Mouse (Mus musculus) hindbrain, embryonic 14.5 days (tissue): ENCODE measurements around the gene Apbb2. TPM values are rescaled to one million over a fixed set of nuclear protein-coding genes. Genes with fewer than 3 reads are reported as not detected.

Experiments used
- ATAC-seq: fragments of 200-750 bp; cut with Nextera tagmentation; 2 replicates; pipeline ENCODE4 v1.8.0; 2017; ENCODE audit warnings: moderate number of reproducible peaks, mild to moderate bottlenecking, moderate TSS enrichment, moderate library complexity; ENCODE audit not compliant: low FRiP score
- DNase-seq: peaks from one replicate; pipeline ENCODE4 v3.0.0-alpha.2; 2015; ENCODE audit warnings: low spot score
- H3K27ac ChIP-seq: fragments of 300-500 bp; sonication (generic); 2 replicates; pipeline ENCODE4 v1.5.1; 2014; ENCODE audit warnings: mild to moderate bottlenecking, moderate library complexity
- H3K27me3 ChIP-seq: fragments of 300-500 bp; sonication (generic); 2 replicates; pipeline ENCODE4 v1.6.1; 2014; ENCODE audit warnings: mild to moderate bottlenecking, low read length, mixed read lengths; ENCODE audit not compliant: control insufficient read depth, insufficient read depth
- H3K36me3 ChIP-seq: fragments of 300-500 bp; sonication (generic); replicated peaks from 2 replicates; pipeline ENCODE4 v1.6.1; 2014; ENCODE audit not compliant: control insufficient read depth, insufficient read depth
- H3K4me1 ChIP-seq: fragments of 300-500 bp; sonication (generic); replicated peaks from 2 replicates; pipeline ENCODE4 v1.6.1; 2014; ENCODE audit warnings: antibody characterized with exemption, low read length, mixed read lengths; ENCODE audit not compliant: control insufficient read depth, insufficient read depth
- H3K4me2 ChIP-seq: fragments of 300-500 bp; sonication (generic); replicated peaks from 2 replicates; pipeline ENCODE4 v1.6.1; 2014; ENCODE audit warnings: mild to moderate bottlenecking, moderate library complexity
- H3K4me3 ChIP-seq: fragments of 300-500 bp; sonication (generic); replicated peaks from 2 replicates; pipeline ENCODE4 v1.5.1; 2014; ENCODE audit warnings: mild to moderate bottlenecking, low read length
- H3K9ac ChIP-seq: fragments of 300-500 bp; sonication (generic); 2 replicates; pipeline ENCODE4 v1.6.1; 2014
- H3K9me3 ChIP-seq: fragments of 300-500 bp; sonication (generic); 2 replicates; pipeline ENCODE4 v1.6.1; 2016; ENCODE audit warnings: low read length; ENCODE audit not compliant: control insufficient read depth
- WGBS: fragments of 180-500 bp; shearing (Covaris S2); extraction: QIAGEN DNeasy Blood & Tissue Kit; methylation state at CpG from one replicate; pipeline ENCODE4 v1.1.7; 2014; 5-methylcytosine and 5-hydroxymethylcytosine counted together
- polyA plus RNA-seq: library from polyadenylated mRNA; unstranded; fragments of >200 nt; fragmentation: Nextera tagmentation; extraction: Ambion mirVana; gene quantifications from 2 replicates; pipeline ENCODE4 v1.2.1, GENCODE M21; 2014

Gene Apbb2
- polyA plus RNA-seq, 1 experiment from 2014 or later = 113 TPM

DNA sequence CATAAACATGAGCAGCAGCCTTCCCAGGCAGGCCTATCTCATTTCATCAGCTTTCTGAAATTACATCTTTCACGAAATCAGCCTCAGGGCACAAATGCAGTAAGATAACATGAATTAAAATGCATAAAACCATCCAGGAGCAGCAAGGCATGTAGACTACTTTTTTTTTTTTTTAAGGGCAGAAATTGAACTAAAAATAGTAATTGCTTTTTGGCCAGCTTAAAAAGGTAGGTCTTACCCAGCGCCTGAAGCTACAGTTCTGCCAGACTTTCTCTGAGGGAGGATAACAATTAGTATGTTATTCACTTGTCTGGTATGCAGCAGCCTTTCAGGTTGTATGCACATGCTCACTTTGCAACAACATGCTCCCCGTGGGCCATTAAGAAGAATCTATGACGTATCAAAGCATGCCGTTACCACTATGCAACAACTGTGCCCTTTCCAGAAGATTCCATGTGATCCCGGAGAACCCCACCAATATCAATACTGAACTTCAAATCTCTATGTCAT is 32.3 kb downstream of the Apbb2 start:
- Histone ChIP-seq H3K27ac (peak overlapping the region; percentile 12; the same call in 1 of the 2 replicates), H3K4me3 (no peak overlapping the region), H3K36me3 (no peaks in the 10 kb centered on the region), H3K27me3 (no peaks in the 10 kb centered on the region), H3K9ac (no peak overlapping the region), H3K4me2 (no peak overlapping the region), H3K4me1 (0 out of 2 replicates have a peak, but pooled peaks cover 3% of the 10 kb centered on the region), H3K9me3 (no peaks in the 10 kb centered on the region)
- no peak for ATAC-seq
- DNase-seq = no peak
- WGBS = 68% methylated on average over 6 of the region's 6 CpGs

- ATAC-seq (no peak), DNase-seq (no peak)
- Histone ChIP-seq H3K36me3 (no peaks in the 10 kb centered on the region), H3K9me3 (no peaks in the 10 kb centered on the region), H3K4me2 (no peak overlapping the region), H3K4me1 (0 out of 2 replicates have a peak, but pooled peaks cover 9% of the 10 kb centered on the region), H3K27ac (no peak overlapping the region), H3K4me3 (no peak overlapping the region), H3K9ac (no peak overlapping the region), H3K27me3 (no peaks in the 10 kb centered on the region)
- WGBS = 86% methylated on average over 4 of the region's 4 CpGs
These were observed 35.6 kb downstream of the Apbb2 start for GRCm38 (mm10) chr5:66583019-66583406.

DNA sequence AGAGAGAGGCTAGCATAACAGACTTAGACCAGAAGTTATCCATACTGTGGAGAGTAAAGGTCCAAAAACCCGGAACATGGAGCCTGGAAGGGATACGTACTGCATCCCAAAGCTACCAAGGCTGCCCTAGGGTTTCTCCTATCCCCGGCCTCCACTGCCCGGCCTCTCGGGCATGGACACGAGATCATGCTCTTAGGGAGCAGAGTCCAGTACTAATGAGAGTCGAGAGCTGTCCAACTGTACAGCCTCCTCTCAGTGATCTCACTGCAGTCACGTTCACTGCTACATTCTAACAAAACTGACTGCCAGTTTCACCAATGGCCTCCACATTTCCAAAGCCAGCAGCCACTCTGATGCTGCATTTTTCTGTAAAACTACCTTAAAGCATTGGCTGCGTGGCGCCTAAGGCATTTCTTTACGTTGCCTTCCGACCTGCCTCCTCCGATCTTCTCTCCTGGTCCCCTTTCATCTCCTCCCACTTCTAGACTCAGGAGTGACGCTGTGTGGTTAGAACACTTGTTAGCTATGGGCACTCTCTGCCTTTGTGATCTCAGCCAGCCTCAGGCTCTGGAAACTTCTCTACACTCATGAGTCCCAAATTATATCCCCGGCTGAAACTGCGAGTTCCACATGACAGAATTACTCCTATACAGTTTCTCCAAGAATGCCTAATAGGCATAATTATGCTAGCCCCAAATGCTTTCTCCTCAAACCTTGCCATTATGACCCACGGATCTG is 36.1 kb downstream of the Apbb2 start:
- Histone ChIP-seq H3K27ac (no peak overlapping the region), H3K9ac (no peak overlapping the region), H3K4me2 (no peak overlapping the region), H3K4me1 (0 out of 2 replicates have a peak, but pooled peaks cover 9% of the 10 kb centered on the region), H3K9me3 (no peaks in the 10 kb centered on the region), H3K36me3 (no peaks in the 10 kb centered on the region), H3K4me3 (no peak overlapping the region), H3K27me3 (no peaks in the 10 kb centered on the region)
- no peak for DNase-seq
- 90% methylated on average over 17 of the region's 17 CpGs for WGBS
- no peak for ATAC-seq

DNA sequence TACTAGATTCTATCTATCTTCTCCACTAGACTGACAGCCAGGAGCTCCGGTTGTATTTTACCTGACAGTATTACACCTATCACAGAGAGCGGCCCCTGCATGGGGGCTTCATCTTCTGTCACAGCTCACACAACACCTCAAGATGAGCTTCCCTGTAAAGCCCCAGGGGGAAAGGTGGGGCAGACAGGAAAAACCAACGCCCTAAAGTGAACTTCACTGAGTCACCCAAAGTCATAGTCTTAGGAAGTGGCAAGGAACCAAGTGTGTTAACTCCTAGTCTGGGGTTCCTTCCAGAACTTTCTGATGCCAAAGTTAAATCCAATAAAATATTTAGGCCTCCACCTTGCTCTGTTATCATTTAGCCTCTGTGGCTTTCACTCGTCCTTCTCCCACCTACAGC is 39.5 kb downstream of the Apbb2 start:
- peaks cover 14% of the 10 kb centered on the region for H3K4me1 ChIP-seq
- WGBS = 85% methylated on average over 4 of the region's 4 CpGs
- no peak overlapping the region for H3K4me2 ChIP-seq
- no peak overlapping the region for H3K9ac ChIP-seq
- no peak overlapping the region for H3K27ac ChIP-seq
- no peaks in the 10 kb centered on the region for H3K9me3 ChIP-seq
- H3K36me3 ChIP-seq = no peaks in the 10 kb centered on the region
- H3K27me3 ChIP-seq = no peaks in the 10 kb centered on the region
- DNase-seq (no peak), ATAC-seq (no peak)
- no peak overlapping the region for H3K4me3 ChIP-seq

GRCm38 (mm10) chr5:66576299-66576698 is 42.3 kb downstream of the Apbb2 start:
- H3K36me3 ChIP-seq = no peaks in the 10 kb centered on the region
- H3K9me3 ChIP-seq = no peaks in the 10 kb centered on the region
- H3K9ac ChIP-seq = no peak overlapping the region
- H3K4me2 ChIP-seq = no peak overlapping the region
- H3K27me3 ChIP-seq = no peaks in the 10 kb centered on the region
- no peak for DNase-seq
- peaks cover 14% of the 10 kb centered on the region for H3K4me1 ChIP-seq
- ATAC-seq = peak; percentile 55; the same call in 1 of the 2 replicates
- no peak overlapping the region for H3K4me3 ChIP-seq
- 62% methylated on average over 9 of the region's 9 CpGs for WGBS
- H3K27ac ChIP-seq = no peak overlapping the region

DNA sequence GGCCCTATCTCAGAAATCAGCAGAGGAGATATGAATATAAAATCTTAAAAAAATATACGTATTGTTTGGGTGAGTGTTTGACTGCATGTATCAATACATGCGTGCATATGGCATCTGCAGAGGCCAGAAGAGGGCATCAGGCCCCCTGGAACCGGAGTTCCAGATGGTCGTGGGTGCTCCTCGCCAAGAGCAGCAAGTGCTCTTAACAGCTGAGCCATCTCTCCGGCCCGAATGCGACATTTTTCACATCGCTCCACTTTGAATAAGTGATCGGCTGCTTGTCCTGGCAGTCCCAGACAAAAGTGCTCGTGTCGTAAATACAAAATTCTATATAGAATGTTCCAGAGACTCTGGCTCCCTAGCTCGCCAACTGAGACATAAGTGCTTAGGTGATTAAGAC is 43.4 kb downstream of the Apbb2 start:
- ATAC-seq = no peak
- no peaks in the 10 kb centered on the region for H3K27me3 ChIP-seq
- WGBS = 74% methylated on average over 13 of the region's 13 CpGs

GRCm38 (mm10) chr5:66573266-66573665 is 45.3 kb downstream of the Apbb2 start:
- ATAC-seq (no peak), DNase-seq (no peak)
- Histone ChIP-seq H3K4me1 (peaks cover 17% of the 10 kb centered on the region), H3K4me3 (no peak overlapping the region), H3K27ac (0 out of 2 replicates have a peak overlapping the region, but pooled peaks have one; percentile 2), H3K9me3 (no peaks in the 10 kb centered on the region), H3K27me3 (no peaks in the 10 kb centered on the region), H3K4me2 (no peak overlapping the region), H3K9ac (no peak overlapping the region), H3K36me3 (no peaks in the 10 kb centered on the region)
- 17% methylated on average over 4 of the region's 4 CpGs for WGBS

More for the DNA sequence above, 43.4 kb downstream of the Apbb2 start:
- Histone ChIP-seq H3K9ac (no peak overlapping the region), H3K4me1 (peaks cover 11% of the 10 kb centered on the region), H3K36me3 (no peaks in the 10 kb centered on the region), H3K4me3 (no peak overlapping the region), H3K27ac (no peak overlapping the region), H3K9me3 (no peaks in the 10 kb centered on the region), H3K4me2 (no peak overlapping the region)
- DNase-seq = no peak

GRCm38 (mm10) chr5:66572086-66572855 is 46.3 kb downstream of the Apbb2 start:
- no peaks in the 10 kb centered on the region for H3K27me3 ChIP-seq
- H3K4me3 ChIP-seq = no peak overlapping the region
- no peak overlapping the region for H3K4me2 ChIP-seq
- no peak for DNase-seq
- H3K27ac ChIP-seq = no peak overlapping the region
- H3K9ac ChIP-seq = no peak overlapping the region
- no peaks in the 10 kb centered on the region for H3K36me3 ChIP-seq
- no peaks in the 10 kb centered on the region for H3K9me3 ChIP-seq
- H3K4me1 ChIP-seq = peaks cover 17% of the 10 kb centered on the region
- ATAC-seq = no peak
- 81% methylated on average over 13 of the region's 13 CpGs for WGBS

- Histone ChIP-seq H3K27me3 (no peaks in the 10 kb centered on the region), H3K36me3 (no peaks in the 10 kb centered on the region)
- WGBS = 93% methylated on average over 5 of the region's 5 CpGs
These were observed 47.9 kb downstream of the Apbb2 start for GRCm38 (mm10) chr5:66570709-66571108.

More at GRCm38 (mm10) chr5:66570709-66571108, 47.9 kb downstream of the Apbb2 start:
- Histone ChIP-seq H3K27ac (no peak overlapping the region), H3K9ac (no peak overlapping the region), H3K4me1 (peaks cover 8% of the 10 kb centered on the region), H3K9me3 (no peaks in the 10 kb centered on the region), H3K4me2 (no peak overlapping the region), H3K4me3 (no peak overlapping the region)
- DNase-seq (no peak), ATAC-seq (no peak)
